Mouse (Mus musculus) lung, embryonic 14.5 days (tissue): ENCODE data around the gene Hpf1. TPM values are rescaled to one million over a fixed set of nuclear protein-coding genes. Genes with fewer than 3 reads are reported as not detected.
A peak's percentile ranks its signal among the peaks of the same experiment; 100 is the strongest.

ENCODE experiments used
- ATAC-seq: fragments of 200-750 bp; cut with Nextera tagmentation; 2 replicates; pipeline ENCODE4 v1.8.0; 2017; ENCODE audit warnings: mild to moderate bottlenecking, moderate TSS enrichment, moderate library complexity; ENCODE audit not compliant: insufficient read depth
- DNase-seq: peaks from one replicate; pipeline ENCODE4 v3.0.0-alpha.2; 2015
- H3K27ac ChIP-seq: fragments of 300-500 bp; sonication (generic); 2 replicates; pipeline ENCODE4 v1.5.1; 2014; ENCODE audit warnings: low read depth, mild to moderate bottlenecking, moderate library complexity
- H3K27me3 ChIP-seq: fragments of 300-500 bp; sonication (generic); 2 replicates; pipeline ENCODE4 v1.6.1; 2014; ENCODE audit warnings: low read length, control low read depth; ENCODE audit not compliant: insufficient read depth
- H3K36me3 ChIP-seq: fragments of 300-500 bp; sonication (generic); 2 replicates; pipeline ENCODE4 v1.6.1; 2014; ENCODE audit warnings: control low read depth; ENCODE audit not compliant: insufficient read depth
- H3K4me1 ChIP-seq: fragments of 300-500 bp; sonication (generic); 2 replicates; pipeline ENCODE4 v1.6.1; 2014; ENCODE audit warnings: antibody characterized with exemption, control low read depth; ENCODE audit not compliant: insufficient read depth
- H3K4me2 ChIP-seq: fragments of 300-500 bp; sonication (generic); 2 replicates; pipeline ENCODE4 v1.6.1; 2014; ENCODE audit warnings: mild to moderate bottlenecking
- H3K4me3 ChIP-seq: fragments of 300-500 bp; sonication (generic); 2 replicates; pipeline ENCODE4 v1.5.1; 2014; ENCODE audit warnings: low read depth, low read length
- H3K9ac ChIP-seq: fragments of 300-500 bp; sonication (generic); 2 replicates; pipeline ENCODE4 v1.6.1; 2014
- H3K9me3 ChIP-seq: fragments of 300-500 bp; sonication (generic); 2 replicates; pipeline ENCODE4 v1.6.1; 2016; ENCODE audit warnings: low read depth, low read length, control low read depth
- CTCF ChIP-seq: IDR thresholded peaks from 2 replicates; pipeline ENCODE4 v1.5.1; 2016; ENCODE audit warnings: antibody characterized with exemption, low read depth
- WGBS: fragments of 180-500 bp; shearing (Covaris S2); extraction: QIAGEN DNeasy Blood & Tissue Kit; methylation state at CpG from one replicate; pipeline ENCODE4 v1.1.7; 2014; 5-methylcytosine and 5-hydroxymethylcytosine counted together
- polyA plus RNA-seq: library from polyadenylated mRNA; unstranded; fragments of >200 nt; fragmentation: Nextera tagmentation; extraction: Ambion mirVana; gene quantifications from 2 replicates; pipeline ENCODE4 v1.2.1, GENCODE M21; 2014

Hpf1 gene
- polyA plus RNA-seq, 1 experiment from 2014 or later = 106 TPM

DNA sequence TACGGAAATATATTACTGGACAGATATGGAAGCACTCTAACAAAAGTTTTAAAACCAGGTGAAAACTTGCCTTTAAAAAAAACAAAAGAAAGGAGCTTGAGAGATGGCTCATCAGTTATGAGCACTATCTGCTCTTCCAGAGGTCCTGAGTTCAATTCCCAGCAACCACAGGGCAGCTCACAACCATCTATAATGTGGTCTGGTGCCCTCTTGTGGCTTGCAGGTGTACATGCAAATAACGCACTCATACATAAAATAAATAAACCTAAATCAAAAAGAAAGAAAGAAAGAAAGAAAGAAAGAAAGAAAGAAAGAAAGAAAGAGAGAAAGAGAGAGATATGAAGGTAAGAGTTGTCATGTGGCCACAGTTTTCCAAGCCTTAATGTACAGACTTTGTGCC lies 52.6 kb downstream of the Hpf1 start:
- no peaks in the 10 kb centered on the region for H3K9me3 ChIP-seq
- H3K4me1 ChIP-seq = no peaks in the 10 kb centered on the region
- H3K36me3 ChIP-seq = no peaks in the 10 kb centered on the region
- no peak overlapping the region for H3K4me2 ChIP-seq
- DNase-seq = no peak
- no peaks in the 10 kb centered on the region for H3K27me3 ChIP-seq
- no peak for ATAC-seq
- no peak overlapping the region for H3K4me3 ChIP-seq
- TF ChIP-seq CTCF = peak; percentile 34
- 97% methylated on average over 2 of the region's 2 CpGs for WGBS
- H3K9ac ChIP-seq = no peak overlapping the region
- no peak overlapping the region for H3K27ac ChIP-seq

DNA sequence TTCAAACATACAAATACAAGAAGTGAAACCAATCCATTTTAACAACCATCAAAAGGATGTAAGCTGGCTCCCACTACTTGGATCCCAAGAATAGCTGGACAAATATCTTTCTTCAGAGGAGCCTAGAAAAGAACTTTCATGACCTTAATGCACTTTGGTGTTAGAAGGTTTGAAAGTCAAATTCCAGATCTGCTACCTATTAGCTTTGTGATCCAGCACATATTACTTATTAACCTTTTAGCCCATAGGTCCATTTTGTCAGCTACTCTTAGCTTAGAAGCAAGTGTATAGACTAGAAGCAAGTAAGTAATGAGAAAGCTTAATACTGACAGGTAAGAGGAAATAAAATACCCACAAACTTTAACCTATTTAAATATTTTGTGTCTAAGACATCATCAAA lies 57.3 kb downstream of the Hpf1 start:
- Histone ChIP-seq H3K9ac (no peak overlapping the region), H3K9me3 (no peaks in the 10 kb centered on the region), H3K36me3 (no peaks in the 10 kb centered on the region), H3K4me3 (no peak overlapping the region), H3K27me3 (no peaks in the 10 kb centered on the region), H3K4me1 (no peaks in the 10 kb centered on the region), H3K4me2 (no peak overlapping the region), H3K27ac (no peak overlapping the region)
- DNase-seq (no peak), ATAC-seq (no peak)
- TF ChIP-seq CTCF = no peak

GRCm38 (mm10) chr8:60949859-60950258 lies 59.6 kb downstream of the Hpf1 start:
- Histone ChIP-seq H3K9me3 (no peaks in the 10 kb centered on the region), H3K27ac (no peak overlapping the region), H3K36me3 (no peaks in the 10 kb centered on the region), H3K27me3 (no peaks in the 10 kb centered on the region), H3K4me3 (no peak overlapping the region), H3K9ac (no peak overlapping the region), H3K4me1 (no peaks in the 10 kb centered on the region), H3K4me2 (no peak overlapping the region)
- DNase-seq = no peak
- TF ChIP-seq CTCF = no peak
- no peak for ATAC-seq
- 61% methylated on average over 4 of the region's 4 CpGs for WGBS

GRCm38 (mm10) chr8:60951271-60951670 lies 61.1 kb downstream of the Hpf1 start:
- Histone ChIP-seq H3K36me3 (no peaks in the 10 kb centered on the region), H3K27ac (no peak overlapping the region), H3K4me2 (no peak overlapping the region), H3K9me3 (no peaks in the 10 kb centered on the region), H3K4me1 (no peaks in the 10 kb centered on the region), H3K9ac (no peak overlapping the region), H3K4me3 (no peak overlapping the region), H3K27me3 (no peaks in the 10 kb centered on the region)
- WGBS = 48% methylated on average over 4 of the region's 4 CpGs
- DNase-seq (peak; percentile 11), ATAC-seq (no peak)
- no peak for TF ChIP-seq CTCF

DNA sequence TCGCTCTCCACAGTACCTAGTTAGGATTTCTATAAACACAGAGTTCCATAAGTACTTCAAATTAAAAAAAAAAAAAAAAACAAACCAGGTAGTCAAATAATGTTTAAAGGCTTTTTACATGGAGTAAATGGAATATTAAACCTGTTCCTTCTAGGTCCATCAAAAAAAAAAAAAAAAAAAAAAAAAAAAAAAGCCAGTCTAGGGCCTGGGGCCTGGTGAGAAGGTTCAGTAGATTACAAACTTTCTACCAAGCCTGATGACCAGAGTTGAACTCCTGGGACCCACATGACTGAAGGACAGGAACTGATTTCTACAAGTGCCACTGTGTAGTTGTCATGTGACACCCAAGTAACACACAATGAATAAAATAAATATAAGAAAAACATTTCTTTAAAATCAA lies 61.5 kb downstream of the Hpf1 start:
- 95% methylated on average over 1 of the region's 1 CpGs for WGBS
- no peak overlapping the region for H3K4me3 ChIP-seq
- no peaks in the 10 kb centered on the region for H3K4me1 ChIP-seq
- no peak overlapping the region for H3K27ac ChIP-seq
- DNase-seq (no peak), ATAC-seq (no peak)
- H3K4me2 ChIP-seq = no peak overlapping the region
- TF ChIP-seq CTCF = no peak
- no peaks in the 10 kb centered on the region for H3K9me3 ChIP-seq
- no peak overlapping the region for H3K9ac ChIP-seq
- no peaks in the 10 kb centered on the region for H3K27me3 ChIP-seq
- H3K36me3 ChIP-seq = no peaks in the 10 kb centered on the region

- 45% methylated on average over 5 of the region's 5 CpGs for WGBS
Observed at GRCm38 (mm10) chr8:60952803-60953202, 62.6 kb downstream of the Hpf1 start.

DNA sequence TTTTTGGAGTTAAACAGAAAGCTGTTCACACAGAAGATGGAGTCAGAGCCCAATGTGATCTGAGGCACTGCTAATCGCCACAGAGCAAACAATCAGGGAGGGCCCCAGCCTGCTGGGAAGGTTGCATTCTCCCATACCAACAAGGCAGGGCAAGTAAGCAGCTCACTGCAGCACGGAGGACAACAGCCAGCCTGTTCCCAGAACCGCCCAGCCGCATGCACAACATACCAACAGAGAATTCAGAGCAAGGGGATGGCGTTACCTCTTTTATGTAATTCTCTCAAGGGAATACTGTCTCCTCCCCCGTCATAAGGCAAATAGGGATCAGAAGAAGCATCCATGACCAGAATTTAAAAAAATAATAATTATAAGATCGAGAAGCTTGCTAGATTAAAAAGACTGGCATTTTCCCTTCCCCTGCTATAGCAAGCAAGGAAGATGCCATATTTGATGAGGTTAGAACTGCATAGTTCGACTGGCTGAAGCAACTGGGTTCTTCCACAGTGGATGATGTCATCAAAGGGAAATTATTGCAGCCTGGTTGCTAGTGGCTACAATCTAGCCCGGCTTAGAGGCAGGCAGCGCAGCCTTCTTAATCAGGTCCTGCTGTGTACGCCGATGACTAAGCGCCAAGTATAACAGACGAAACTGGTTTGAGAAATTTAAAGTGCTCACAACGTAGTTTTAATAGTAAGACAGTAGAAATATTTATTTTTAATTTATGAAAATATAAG lies 64.2 kb downstream of the Hpf1 start:
- peak overlapping the region; percentile 87 for H3K27ac ChIP-seq
- ATAC-seq = peak; percentile 99
- H3K27me3 ChIP-seq = no peaks in the 10 kb centered on the region
- no peaks in the 10 kb centered on the region for H3K4me1 ChIP-seq
- DNase-seq = peak; percentile 87
- peak overlapping the region; percentile 61 for H3K4me2 ChIP-seq
- WGBS = 3% methylated on average over 15 of the region's 15 CpGs
- no peaks in the 10 kb centered on the region for H3K36me3 ChIP-seq
- peak overlapping the region; percentile 38 for H3K4me3 ChIP-seq
- no peak for TF ChIP-seq CTCF
- no peaks in the 10 kb centered on the region for H3K9me3 ChIP-seq
- H3K9ac ChIP-seq = peak overlapping the region; percentile 52

More at GRCm38 (mm10) chr8:60952803-60953202, 62.6 kb downstream of the Hpf1 start:
- no peak for TF ChIP-seq CTCF
- no peak for DNase-seq
- Histone ChIP-seq H3K4me1 (no peaks in the 10 kb centered on the region), H3K4me3 (no peak overlapping the region), H3K27me3 (no peaks in the 10 kb centered on the region), H3K9me3 (no peaks in the 10 kb centered on the region), H3K36me3 (no peaks in the 10 kb centered on the region), H3K27ac (no peak overlapping the region), H3K4me2 (peak overlapping the region; percentile 11; the same call in 1 of the 2 replicates), H3K9ac (no peak overlapping the region)
- ATAC-seq = no peak

GRCm38 (mm10) chr8:60956847-60957246 lies 66.6 kb downstream of the Hpf1 start:
- H3K27ac ChIP-seq = peak overlapping the region; percentile 36; the same call in 1 of the 2 replicates
- no peaks in the 10 kb centered on the region for H3K36me3 ChIP-seq
- H3K27me3 ChIP-seq = no peaks in the 10 kb centered on the region
- no peak overlapping the region for H3K4me2 ChIP-seq
- no peak for TF ChIP-seq CTCF
- no peaks in the 10 kb centered on the region for H3K4me1 ChIP-seq
- no peak overlapping the region for H3K9ac ChIP-seq
- WGBS = 91% methylated on average over 7 of the region's 7 CpGs
- ATAC-seq (no peak; the same call in 1 of the 2 replicates), DNase-seq (no peak)
- no peak overlapping the region for H3K4me3 ChIP-seq
- H3K9me3 ChIP-seq = no peaks in the 10 kb centered on the region

Other genes with a start within 250 kb of the Hpf1 start
- 17.3 and 17.9 TPM in 2 replicates for gene Clcn3, start 92.9 kb downstream of the Hpf1 start, polyA plus RNA-seq
- gene Nek1, start 102.8 kb downstream of the Hpf1 start, polyA plus RNA-seq = 19.9 and 20.7 TPM in 2 replicates